Mouse (Mus musculus): ENCODE results near the gene Trim11. TPM values are rescaled to one million over a fixed set of nuclear protein-coding genes. Genes with fewer than 3 reads are reported as not detected.
"Not testable (repeated sequence)": the region's sequence is repeated elsewhere in the genome, so short reads cannot be mapped to it uniquely, and the experiment has no call there.

Gene Trim11
- polyA plus RNA-seq, 1 experiment from 2014 or later, result 20.4 TPM

DNA sequence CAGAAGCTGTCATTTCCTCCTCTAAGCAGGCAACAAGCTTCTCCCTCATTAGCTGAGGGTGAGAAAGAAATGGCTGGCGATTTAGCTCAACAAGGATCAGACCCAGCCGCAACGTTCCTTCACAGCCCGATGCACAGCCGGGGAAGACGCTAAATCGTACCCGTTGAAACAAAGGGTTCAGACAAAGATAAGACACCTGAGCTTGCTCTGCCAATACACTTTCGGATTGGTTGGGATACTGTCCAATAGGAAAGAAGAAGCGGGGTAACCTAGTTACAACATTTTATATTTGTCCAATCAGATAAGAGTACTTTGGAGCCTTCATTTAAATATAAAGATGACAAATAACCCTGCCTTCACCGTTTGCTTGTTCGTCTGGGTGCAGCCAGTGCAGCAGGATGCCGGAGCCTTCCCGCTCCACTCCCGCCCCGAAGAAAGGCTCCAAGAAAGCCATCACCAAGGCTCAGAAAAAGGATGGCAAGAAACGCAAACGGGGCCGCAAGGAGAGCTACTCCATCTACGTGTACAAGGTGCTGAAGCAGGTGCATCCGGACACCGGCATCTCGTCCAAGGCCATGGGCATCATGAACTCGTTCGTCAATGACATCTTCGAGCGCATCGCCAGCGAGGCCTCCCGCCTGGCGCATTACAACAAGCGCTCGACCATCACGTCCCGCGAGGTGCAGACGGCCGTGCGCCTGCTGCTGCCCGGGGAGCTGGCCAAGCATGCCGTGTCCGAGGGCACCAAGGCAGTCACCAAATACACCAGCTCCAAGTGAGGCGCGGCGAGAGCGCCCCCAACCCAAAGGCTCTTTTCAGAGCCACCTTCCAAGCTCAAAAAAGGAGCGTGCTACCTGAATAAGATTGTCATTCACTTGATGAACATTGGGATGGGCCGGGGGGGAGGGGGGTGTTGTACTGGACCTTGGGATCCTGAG is 29.1 kb upstream of the Trim11 start, which contains the start of gene Hist3h2ba:
Gene Hist3h2ba (plus strand): TSS at position 379 of the 938 bp plus-strand sequence.
- Histone ChIP-seq H3K36me3 (no peaks in the 10 kb centered on the region), H3K27me3 (peaks cover 11% of the 10 kb centered on the region), H3K4me1 (peaks cover 22% of the 10 kb centered on the region), H3K4me2 (peak within 1 kb of the TSS; percentile 69), H3K4me3 (peak within 1 kb of the TSS; percentile 45), H3K9ac (peak within 1 kb of the TSS; percentile 29; the same call in 1 of the 2 replicates), H3K9me3 (no peaks in the 10 kb centered on the region), H3K27ac (peak within 1 kb of the TSS; percentile 88)
- WGBS, result under 1% methylated on average over 48 of the region's 48 CpGs
- ATAC-seq (ENCODE audit: insufficient number of reproducible peaks, low FRiP score, low TSS enrichment, low read depth), result peak; percentile 84

DNA sequence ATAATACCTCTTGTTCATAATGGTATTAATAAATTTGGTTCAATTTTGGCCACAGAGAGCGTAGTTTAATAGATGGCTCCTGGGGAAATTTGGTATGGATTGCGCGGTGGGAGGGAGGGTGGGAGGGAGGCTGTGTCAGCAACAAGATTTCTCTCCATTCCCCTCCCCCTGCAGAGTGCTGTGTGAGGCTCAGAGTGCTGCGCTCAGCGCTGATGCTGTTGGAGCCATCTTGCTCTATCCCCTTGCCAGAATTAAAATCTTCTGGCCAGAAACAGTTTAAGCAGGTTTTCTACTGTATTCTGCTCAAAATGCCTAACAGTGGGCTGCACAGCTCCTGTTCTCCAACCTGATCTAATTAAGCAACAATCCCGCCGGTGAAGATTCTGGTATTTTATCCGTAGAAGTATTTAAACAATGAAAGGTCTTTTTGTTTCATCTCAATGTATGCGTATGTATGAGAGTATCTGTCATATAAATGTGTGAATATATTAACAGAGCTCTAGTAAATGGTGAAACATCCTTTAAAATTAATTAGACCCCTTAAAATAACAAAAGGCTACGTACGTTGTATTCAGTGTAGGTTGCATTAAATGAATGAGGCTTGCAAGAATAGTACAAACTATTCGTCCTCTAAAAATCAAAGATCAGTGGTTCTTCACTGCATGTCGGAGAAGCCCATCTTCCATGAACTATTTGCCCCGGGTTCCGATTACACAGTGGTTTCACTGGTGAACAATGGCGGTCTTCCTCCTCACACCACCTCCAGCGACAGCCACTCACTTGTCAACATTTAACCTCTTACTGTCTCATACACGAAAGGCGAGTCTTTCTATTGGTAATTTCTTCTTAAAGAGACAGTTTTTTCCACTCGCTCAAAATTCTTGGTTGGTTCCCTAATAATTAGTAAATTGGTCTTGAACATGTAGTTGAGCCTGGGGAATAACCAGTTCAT is 28.1 kb upstream of the Trim11 start:
- H3K27ac ChIP-seq, result peak overlapping the region; percentile 86
- ATAC-seq (ENCODE audit: insufficient number of reproducible peaks, low FRiP score, low TSS enrichment, low read depth), result no peak
- H3K36me3 ChIP-seq, result no peaks in the 10 kb centered on the region
- 10% methylated on average over 20 of the region's 20 CpGs for WGBS
- peak overlapping the region; percentile 45 for H3K4me3 ChIP-seq
- H3K9me3 ChIP-seq, result no peaks in the 10 kb centered on the region
- H3K4me2 ChIP-seq, result peak overlapping the region; percentile 69
- peaks cover 23% of the 10 kb centered on the region for H3K4me1 ChIP-seq
- 0 out of 2 replicates have a peak overlapping the region, but pooled peaks have one; percentile 29 for H3K9ac ChIP-seq
- peaks cover 7% of the 10 kb centered on the region; the same call in 1 of the 2 replicates for H3K27me3 ChIP-seq

DNA sequence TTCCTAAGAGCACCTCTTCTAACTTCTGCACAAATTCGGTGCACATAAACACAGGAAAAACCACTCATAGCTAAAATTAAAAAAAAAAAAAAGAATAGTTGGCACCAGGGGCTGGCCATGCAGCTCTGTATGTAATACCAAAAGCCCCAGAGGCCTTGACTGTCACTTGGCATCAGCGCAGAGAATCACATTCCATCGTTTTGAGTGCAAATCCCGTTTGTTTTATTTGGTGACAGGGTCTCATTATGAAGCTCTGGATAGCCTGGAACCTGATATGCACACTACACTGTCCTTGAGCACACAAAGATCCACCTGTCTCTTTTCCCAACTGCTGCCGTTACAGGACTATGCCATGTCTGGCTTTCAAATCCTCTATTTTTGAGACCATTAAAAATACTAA is 26.7 kb upstream of the Trim11 start:
- no peak for ATAC-seq (ENCODE audit: insufficient number of reproducible peaks, low FRiP score, low TSS enrichment, low read depth)
- Histone ChIP-seq H3K4me2 (no peak overlapping the region), H3K4me1 (peaks cover 25% of the 10 kb centered on the region), H3K9ac (no peak overlapping the region), H3K27me3 (peaks cover 7% of the 10 kb centered on the region; the same call in 1 of the 2 replicates), H3K27ac (no peak overlapping the region), H3K4me3 (no peak overlapping the region), H3K9me3 (no peaks in the 10 kb centered on the region), H3K36me3 (no peaks in the 10 kb centered on the region)
- WGBS, result 66% methylated on average over 5 of the region's 5 CpGs

DNA sequence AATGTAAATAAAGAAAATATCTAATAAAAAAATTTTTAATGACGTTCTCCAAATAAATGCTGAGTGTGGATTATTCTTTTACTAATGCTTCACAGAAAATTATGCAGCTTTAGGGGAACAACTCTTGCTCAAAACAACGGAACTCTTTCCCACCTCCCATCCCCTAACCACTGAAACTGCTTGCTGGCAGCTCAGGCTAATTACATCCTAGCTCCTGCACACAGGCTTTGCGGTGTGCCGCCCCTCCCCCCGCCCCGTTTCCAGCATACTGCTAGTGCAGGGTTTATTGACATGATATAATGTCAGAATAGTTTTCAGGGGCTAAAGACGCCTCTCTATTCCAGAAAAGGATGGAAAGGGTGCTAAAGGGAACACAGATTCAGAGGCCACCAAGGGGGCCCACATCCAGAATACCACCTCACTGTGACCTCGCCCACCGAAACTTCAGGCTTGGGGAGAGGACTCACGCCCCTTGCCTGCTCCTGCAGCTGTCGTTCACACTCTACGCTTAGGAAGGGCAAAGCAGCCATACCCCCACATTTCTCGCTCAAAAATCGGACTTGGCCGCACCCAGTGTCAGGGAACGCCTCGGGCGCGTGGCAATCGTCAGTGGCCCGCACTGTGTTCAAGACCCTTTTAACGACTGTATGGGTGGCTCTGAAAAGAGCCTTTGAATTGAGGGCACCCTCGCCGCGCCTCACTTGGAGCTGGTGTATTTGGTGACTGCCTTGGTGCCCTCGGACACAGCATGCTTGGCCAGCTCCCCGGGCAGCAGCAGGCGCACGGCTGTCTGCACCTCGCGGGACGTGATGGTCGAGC is 24.3 kb upstream of the Trim11 start:
- H3K27ac ChIP-seq, result peak overlapping the region; percentile 98
- 0 out of 2 replicates have a peak, but pooled peaks cover 7% of the 10 kb centered on the region for H3K27me3 ChIP-seq
- H3K9ac ChIP-seq, result peak overlapping the region; percentile 40
- peaks cover 10% of the 10 kb centered on the region for H3K36me3 ChIP-seq
- 1% methylated on average over 33 of the region's 33 CpGs for WGBS
- ATAC-seq (ENCODE audit: insufficient number of reproducible peaks, low FRiP score, low TSS enrichment, low read depth), result no peak
- peak overlapping the region; percentile 91 for H3K4me2 ChIP-seq
- H3K4me1 ChIP-seq, result peaks cover 32% of the 10 kb centered on the region
- no peaks in the 10 kb centered on the region for H3K9me3 ChIP-seq
- H3K4me3 ChIP-seq, result peak overlapping the region; percentile 74

DNA sequence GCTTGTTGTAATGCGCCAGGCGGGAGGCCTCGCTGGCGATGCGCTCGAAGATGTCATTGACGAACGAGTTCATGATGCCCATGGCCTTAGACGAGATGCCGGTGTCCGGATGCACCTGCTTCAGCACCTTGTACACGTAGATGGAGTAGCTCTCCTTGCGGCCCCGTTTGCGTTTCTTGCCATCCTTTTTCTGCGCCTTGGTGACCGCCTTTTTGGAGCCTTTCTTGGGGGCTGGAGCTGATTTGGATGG is 23.8 kb upstream of the Trim11 start:
- Histone ChIP-seq H3K27ac (peak overlapping the region; percentile 98), H3K4me1 (peaks cover 31% of the 10 kb centered on the region), H3K4me2 (peak overlapping the region; percentile 91), H3K4me3 (peak overlapping the region; percentile 74), H3K9ac (peak overlapping the region; percentile 40)
- not testable (repeated sequence) for H3K36me3 ChIP-seq; ATAC-seq (ENCODE audit: insufficient number of reproducible peaks, low FRiP score, low TSS enrichment, low read depth); H3K27me3 ChIP-seq; H3K9me3 ChIP-seq
- WGBS, result 0% methylated on average over 17 of the region's 17 CpGs

DNA sequence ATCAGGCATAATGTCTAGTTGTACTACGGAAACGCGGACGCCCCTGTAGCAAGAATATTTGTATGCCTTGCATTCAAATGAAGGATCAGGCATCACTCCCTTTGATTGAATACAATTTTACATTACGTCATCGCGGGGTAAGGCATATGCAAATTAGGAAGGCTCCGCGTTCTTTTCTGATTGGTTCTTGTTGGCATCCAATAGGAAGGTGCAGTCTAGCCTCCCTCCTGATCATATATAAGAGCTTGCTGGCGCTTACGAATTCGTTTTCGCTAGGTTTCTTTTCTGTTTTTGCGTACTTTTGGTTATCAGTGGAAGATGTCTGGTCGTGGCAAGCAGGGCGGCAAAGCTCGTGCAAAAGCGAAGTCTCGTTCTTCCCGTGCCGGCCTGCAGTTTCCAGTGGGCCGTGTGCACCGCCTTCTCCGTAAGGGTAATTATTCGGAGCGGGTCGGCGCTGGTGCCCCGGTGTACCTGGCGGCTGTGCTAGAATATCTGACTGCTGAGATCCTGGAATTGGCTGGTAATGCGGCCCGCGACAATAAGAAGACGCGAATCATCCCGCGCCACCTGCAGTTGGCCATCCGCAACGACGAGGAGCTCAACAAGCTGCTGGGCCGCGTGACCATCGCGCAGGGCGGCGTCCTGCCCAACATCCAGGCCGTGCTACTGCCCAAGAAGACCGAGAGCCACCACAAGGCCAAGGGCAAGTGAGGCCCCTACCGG is 23.3 kb upstream of the Trim11 start, which contains the start of the genes Hist3h2a and Trim17:
Gene Hist3h2a (plus strand): TSS at position 266 of the 723 bp plus-strand sequence.
Gene Trim17 (plus strand): TSS at position 266 of the 723 bp plus-strand sequence.
- Histone ChIP-seq H3K36me3 (peaks cover 10% of the 10 kb centered on the region), H3K4me3 (peak within 1 kb of the TSS; percentile 74), H3K27me3 (0 out of 2 replicates have a peak, but pooled peaks cover 7% of the 10 kb centered on the region), H3K4me2 (peak within 1 kb of the TSS; percentile 91), H3K27ac (peak within 1 kb of the TSS; percentile 98), H3K4me1 (peaks cover 30% of the 10 kb centered on the region), H3K9me3 (no peaks in the 10 kb centered on the region), H3K9ac (peak within 1 kb of the TSS; percentile 81)
- under 1% methylated on average over 49 of the region's 49 CpGs for WGBS
- peak; percentile 90 for ATAC-seq (ENCODE audit: insufficient number of reproducible peaks, low FRiP score, low TSS enrichment, low read depth)

- peak overlapping the region; percentile 98 for H3K27ac ChIP-seq
- H3K4me3 ChIP-seq, result peak overlapping the region; percentile 74
- H3K36me3 ChIP-seq, result peaks cover 10% of the 10 kb centered on the region
- H3K9me3 ChIP-seq, result no peaks in the 10 kb centered on the region
- H3K4me2 ChIP-seq, result peak overlapping the region; percentile 54
- no peak for ATAC-seq (ENCODE audit: insufficient number of reproducible peaks, low FRiP score, low TSS enrichment, low read depth)
- H3K4me1 ChIP-seq, result peaks cover 35% of the 10 kb centered on the region
- 1% methylated on average over 20 of the region's 20 CpGs for WGBS
- peak overlapping the region; percentile 81 for H3K9ac ChIP-seq
- 0 out of 2 replicates have a peak, but pooled peaks cover 7% of the 10 kb centered on the region for H3K27me3 ChIP-seq
Observed at GRCm38 (mm10) chr11:58955143-58955867, 22.6 kb upstream of the Trim11 start.

GRCm38 (mm10) chr11:58955868-58956257 is 22.0 kb upstream of the Trim11 start:
- H3K4me1 ChIP-seq, result peaks cover 35% of the 10 kb centered on the region
- H3K27me3 ChIP-seq, result 0 out of 2 replicates have a peak, but pooled peaks cover 4% of the 10 kb centered on the region
- peak overlapping the region; percentile 54 for H3K4me2 ChIP-seq
- peak overlapping the region; percentile 81 for H3K9ac ChIP-seq
- peak overlapping the region; percentile 74 for H3K4me3 ChIP-seq
- 12% methylated on average over 8 of the region's 8 CpGs for WGBS
- H3K27ac ChIP-seq, result peak overlapping the region; percentile 98
- no peak for ATAC-seq (ENCODE audit: insufficient number of reproducible peaks, low FRiP score, low TSS enrichment, low read depth)
- no peaks in the 10 kb centered on the region for H3K9me3 ChIP-seq
- peaks cover 10% of the 10 kb centered on the region for H3K36me3 ChIP-seq

DNA sequence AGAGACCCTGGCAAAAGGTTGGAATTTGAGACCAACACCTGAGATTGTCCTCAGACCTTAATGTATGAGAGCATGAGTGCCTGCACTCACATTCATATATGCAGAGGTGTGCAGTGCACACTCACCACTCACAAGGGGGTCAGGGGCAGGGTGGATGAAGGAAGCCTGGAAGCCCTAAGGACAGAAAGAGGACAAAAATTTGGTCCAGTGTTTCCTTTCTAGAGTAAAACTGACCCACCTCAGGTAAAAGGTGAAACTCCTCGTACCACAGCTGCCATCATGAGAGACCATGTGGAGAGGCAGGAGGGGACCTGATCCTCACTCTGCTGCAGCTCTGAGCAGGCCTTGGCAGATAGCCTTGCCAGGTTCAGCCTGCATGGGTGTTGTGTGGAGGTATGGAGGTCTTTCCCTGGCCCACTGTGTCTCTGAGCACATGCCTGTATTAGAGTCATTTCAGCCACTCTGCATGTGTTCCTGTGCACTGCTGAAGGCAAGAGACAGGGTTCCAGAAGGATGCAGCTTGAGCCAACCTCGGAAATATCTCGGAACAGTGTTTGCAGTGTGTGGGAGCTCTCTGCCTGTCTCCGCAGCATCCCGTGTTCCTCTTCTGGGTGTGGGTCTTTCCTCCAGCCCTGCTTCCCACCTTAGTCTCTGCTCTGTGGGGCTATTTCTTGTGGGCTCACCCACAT is 20.5 kb upstream of the Trim11 start:
- Histone ChIP-seq H3K27me3 (peaks cover 14% of the 10 kb centered on the region), H3K9ac (no peak overlapping the region)

More for the DNA sequence above, 20.5 kb upstream of the Trim11 start:
- Histone ChIP-seq H3K27ac (no peak overlapping the region), H3K4me2 (peak overlapping the region; percentile 54; the same call in 1 of the 2 replicates), H3K9me3 (no peaks in the 10 kb centered on the region), H3K36me3 (peaks cover 10% of the 10 kb centered on the region), H3K4me3 (0 out of 2 replicates have a peak overlapping the region, but pooled peaks have one; percentile 3), H3K4me1 (peaks cover 35% of the 10 kb centered on the region)
- WGBS, result 91% methylated on average over 5 of the region's 5 CpGs
- no peak for ATAC-seq (ENCODE audit: insufficient number of reproducible peaks, low FRiP score, low TSS enrichment, low read depth)

Measured in limb, embryonic 15.5 days (tissue).